In the genomic region with DNA sequence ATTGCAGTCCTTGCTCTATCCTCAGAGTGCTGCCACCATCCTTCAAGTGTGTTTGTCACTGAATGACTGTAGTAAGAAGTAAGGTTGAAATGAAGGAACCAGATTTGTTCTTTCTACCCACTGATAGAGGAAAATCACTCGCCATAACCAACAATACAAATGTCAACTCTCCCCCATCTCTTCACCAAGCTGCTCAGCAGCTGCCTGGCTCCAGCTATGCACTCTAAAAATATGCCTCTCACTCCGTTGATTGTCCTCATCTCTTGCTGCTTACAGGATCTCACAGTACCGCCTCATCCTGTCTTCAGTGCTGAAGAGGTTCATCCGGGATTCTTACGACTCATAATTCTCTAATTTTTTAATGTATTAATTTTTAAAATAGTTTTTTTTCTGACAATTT, we compare ENCODE assay signal across 16 mouse cellular contexts.
"Had no signal": no experiment of that assay in that cellular context is flagged by ENCODE, and none has a peak within 500 bp of the region (broad histone marks: within the 10 kb centered on the region; RNA-seq: fewer than 3 reads in every experiment).

No protein-coding gene starts in this region.

- H3K36me3 ChIP-seq: limb, embryonic 10.5 days; liver, embryonic 15.5 days; midbrain, embryonic 10.5 days; neural tube, embryonic 12.5 days had no signal

- H3K27me3 ChIP-seq: liver, embryonic 15.5 days; neural tube, embryonic 12.5 days had no signal

- DNase-seq: kidney, postnatal 36 days; lung, adult 2 months; lung, postnatal 36 days; midbrain, embryonic 14.5 days; retina, postnatal 1 day; right cerebral cortex, postnatal 4 days; spleen, adult 18-20 months; thymus, adult 2 months; thymus, postnatal 25 days had no signal

- ATAC-seq: lung, postnatal 0 days had no signal

- H3K4me2 ChIP-seq: liver, embryonic 11.5 days; liver, embryonic 15.5 days; neural tube, embryonic 12.5 days had no signal

- H3K4me1 ChIP-seq: limb, embryonic 10.5 days; liver, embryonic 15.5 days; neural tube, embryonic 12.5 days had no signal

- H3K27ac ChIP-seq: left cerebral cortex, adult 2 months; limb, embryonic 10.5 days; liver, embryonic 15.5 days; midbrain, embryonic 10.5 days; neural tube, embryonic 12.5 days had no signal

- H3K9me3 ChIP-seq: limb, embryonic 10.5 days; liver, embryonic 15.5 days; midbrain, embryonic 10.5 days; neural tube, embryonic 12.5 days had no signal

- H3K4me3 ChIP-seq: left cerebral cortex, adult 2 months; limb, embryonic 10.5 days; liver, embryonic 15.5 days; midbrain, embryonic 10.5 days; neural tube, embryonic 12.5 days had no signal

- H3K9ac ChIP-seq: liver, embryonic 15.5 days; neural tube, embryonic 12.5 days had no signal
